Mouse (Mus musculus) left cerebral cortex, postnatal 4 days (tissue): ENCODE results near the gene Lrrc9. TPM values are rescaled to one million over a fixed set of nuclear protein-coding genes. Genes with fewer than 3 reads are reported as not detected.

ENCODE experiments used
- DNase-seq: peaks from one replicate; pipeline ENCODE4 v3.0.0-alpha.2; 2022
- intact Hi-C: fragments of 180-260 bp; cut with DNase I; formaldehyde crosslinking; loops from one replicate; pipeline ENCODE4 v1.15.1; 2025
- microRNA-seq: library from miRNA; unstranded; fragments of <30 nt; microRNA quantifications from one replicate; pipeline ENCODE4 v1.2.0, GENCODE M21; 2022
- total RNA-seq, 2 experiments: library from RNA; stranded (reverse); gene quantifications; 2 replicates each; pipeline ENCODE4 v1.2.3; 2021

Gene Lrrc9
- total RNA-seq, 2 experiments from 2014 or later = 5.4 to 5.7 TPM

- no peak for DNase-seq
- intact Hi-C loops = no loop called here
Measured at GRCm38 (mm10) chr12:72538571-72538970, 96.9 kb downstream of the Lrrc9 start.

- intact Hi-C loops = no loop called here
- DNase-seq = no peak
Measured at GRCm38 (mm10) chr12:72554347-72554746, 112.7 kb downstream of the Lrrc9 start.

GRCm38 (mm10) chr12:72564281-72564795 lies 122.7 kb downstream of the Lrrc9 start:
- intact Hi-C loops = no loop called here

More at GRCm38 (mm10) chr12:72564281-72564795, 122.7 kb downstream of the Lrrc9 start:
- no peak for DNase-seq

Small RNAs within 50 kb of the gene (microRNA-seq; reads per million reads assigned to microRNA genes)
- gene Gm44392 = not detected

Other genes starting within 250 kb of the Lrrc9 start
- gene Rtn1, start 32.8 kb upstream of the Lrrc9 start, total RNA-seq = 1,000 to 10,000 TPM; 1,597 to 1,728 TPM
- gene Pcnx4, start 94.5 kb downstream of the Lrrc9 start, total RNA-seq = 10 to 100 TPM; 28.5 to 31.8 TPM
- gene Gm4756, start 207.8 kb downstream of the Lrrc9 start, total RNA-seq = not detected
- 10 to 100 TPM; 15.0 to 15.8 TPM for gene Dhrs7, start 223.0 kb downstream of the Lrrc9 start, total RNA-seq